Mouse (Mus musculus): ENCODE measurements around the gene Man2a2. TPM values are rescaled to one million over a fixed set of nuclear protein-coding genes. Genes with fewer than 3 reads are reported as not detected.

The Man2a2 gene
- total and polyA plus RNA-seq, 2 experiments from 2014 or later = 7.7 to 55.2 TPM

- no peak overlapping the region for H3K9ac ChIP-seq (replicated peaks; ENCODE audit: low read depth, low read length)
- H3K9me3 ChIP-seq (replicated peaks; ENCODE audit: control insufficient read depth, low read length) = no peaks in the 10 kb centered on the region
- no peaks in the 10 kb centered on the region for H3K27me3 ChIP-seq (ENCODE audit: control insufficient read depth, insufficient read depth, low read length)
- no peak for TF ChIP-seq EP300 (IDR thresholded peaks at IDR 0.05; ENCODE audit: low read depth)
- no peak for TF ChIP-seq CTCF (IDR thresholded peaks at IDR 0.05; ENCODE audit: low read depth)
- peaks cover 6% of the 10 kb centered on the region; the same call in 1 of the 2 replicates for H3K4me1 ChIP-seq (ENCODE audit: control insufficient read depth, insufficient read depth)
- H3K36me3 ChIP-seq (replicated peaks; ENCODE audit: control insufficient read depth, insufficient read depth, low read length) = no peaks in the 10 kb centered on the region
- WGBS = 62% methylated on average over 7 of the region's 7 CpGs
- DNase-seq (ENCODE audit: low spot score) (no peak), ATAC-seq (ENCODE audit: insufficient read depth, low read depth) (no peak)
- H3K4me3 ChIP-seq (ENCODE audit: low read depth, low read length) = no peak overlapping the region
- H3K4me2 ChIP-seq (ENCODE audit: low read depth, low read length) = no peak overlapping the region
- H3K27ac ChIP-seq (ENCODE audit: low read depth) = no peak overlapping the region
These were observed 45.8 kb upstream of the Man2a2 start for GRCm38 (mm10) chr7:80416969-80417368.

DNA sequence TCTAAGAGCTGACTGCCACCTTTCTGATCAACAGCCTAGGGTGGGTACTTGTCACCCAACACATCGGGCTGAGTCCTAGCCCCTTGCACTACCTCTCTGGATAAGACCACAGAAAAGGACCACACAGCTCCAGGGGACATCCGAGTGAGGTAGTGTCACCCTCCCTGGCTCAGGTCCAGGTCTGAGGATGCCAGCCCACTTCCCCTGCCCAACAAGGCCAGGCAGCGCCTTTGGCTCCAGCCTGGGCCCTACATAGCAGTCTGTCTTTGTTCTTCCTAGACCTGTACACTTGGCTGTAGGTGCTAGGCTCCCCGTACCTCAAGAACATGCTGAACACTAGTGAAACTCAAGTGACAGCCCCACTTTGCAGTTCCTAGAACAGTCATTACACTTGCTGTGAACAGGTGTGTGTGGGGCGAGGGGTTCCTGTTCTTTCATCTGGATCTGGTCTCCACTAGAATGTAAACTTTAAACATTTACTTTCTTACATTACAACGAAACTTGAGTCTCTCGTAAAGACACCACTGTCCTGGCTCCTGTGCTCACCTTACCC lies 43.2 kb upstream of the Man2a2 start:
- TF ChIP-seq EP300 (IDR thresholded peaks at IDR 0.05; ENCODE audit: low read depth) (no peak), CTCF (IDR thresholded peaks at IDR 0.05; ENCODE audit: low read depth) (no peak)
- WGBS = 70% methylated on average over 7 of the region's 7 CpGs
- H3K4me3 ChIP-seq (ENCODE audit: low read depth, low read length) = no peak overlapping the region

DNA sequence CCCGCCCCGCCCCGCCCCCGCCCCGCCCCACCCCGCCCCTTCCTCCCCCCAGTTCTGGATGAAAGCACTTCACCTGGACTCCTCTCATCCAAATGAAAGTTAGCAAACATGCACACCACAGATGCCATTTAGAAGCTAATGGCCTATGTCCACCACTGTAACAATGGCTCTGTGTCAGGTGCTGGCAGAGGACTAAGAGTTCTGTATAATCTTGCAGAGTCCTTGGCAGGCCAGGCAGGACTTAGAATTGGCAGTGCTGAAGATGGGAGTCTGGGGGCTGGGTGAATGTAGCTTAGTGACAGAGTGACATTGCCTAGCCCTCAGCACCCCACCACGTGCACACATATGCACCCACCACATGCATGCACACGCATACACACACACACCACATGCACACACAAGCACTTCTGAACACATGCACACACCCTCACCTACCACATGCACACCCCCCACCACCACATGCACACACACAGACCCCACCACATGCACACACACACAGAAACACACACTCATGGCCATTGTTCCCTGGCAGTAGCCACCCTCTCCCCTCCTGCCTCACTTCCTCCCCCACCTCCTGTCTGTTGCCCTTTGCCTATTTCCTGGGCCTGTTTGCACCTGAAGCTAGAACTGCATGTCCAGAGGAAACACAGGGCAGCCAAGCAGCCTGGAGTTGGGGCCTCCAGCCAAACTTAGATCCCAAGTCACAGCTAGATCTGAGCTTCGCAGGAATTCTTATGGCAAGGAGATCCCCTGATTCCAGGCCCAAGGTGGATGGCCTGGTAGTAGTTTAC lies 42.5 kb upstream of the Man2a2 start:
- H3K36me3 ChIP-seq (replicated peaks; ENCODE audit: control insufficient read depth, insufficient read depth, low read length) = no peaks in the 10 kb centered on the region
- H3K4me3 ChIP-seq (ENCODE audit: low read depth, low read length) = no peak overlapping the region
- H3K4me2 ChIP-seq (ENCODE audit: low read depth, low read length) = no peak overlapping the region
- WGBS = 73% methylated on average over 9 of the region's 9 CpGs
- peaks cover 6% of the 10 kb centered on the region; the same call in 1 of the 2 replicates for H3K4me1 ChIP-seq (ENCODE audit: control insufficient read depth, insufficient read depth)
- H3K27me3 ChIP-seq (ENCODE audit: control insufficient read depth, insufficient read depth, low read length) = no peaks in the 10 kb centered on the region
- H3K9me3 ChIP-seq (replicated peaks; ENCODE audit: control insufficient read depth, low read length) = no peaks in the 10 kb centered on the region
- no peak overlapping the region for H3K9ac ChIP-seq (replicated peaks; ENCODE audit: low read depth, low read length)
- H3K27ac ChIP-seq (ENCODE audit: low read depth) = no peak overlapping the region
- ATAC-seq (ENCODE audit: insufficient read depth, low read depth) (no peak), DNase-seq (ENCODE audit: low spot score) (no peak)
- TF ChIP-seq CTCF (IDR thresholded peaks at IDR 0.05; ENCODE audit: low read depth) (no peak), EP300 (IDR thresholded peaks at IDR 0.05; ENCODE audit: low read depth) (no peak)

More for the DNA sequence above, 43.2 kb upstream of the Man2a2 start:
- H3K9me3 ChIP-seq (replicated peaks; ENCODE audit: control insufficient read depth, low read length) = no peaks in the 10 kb centered on the region
- no peak overlapping the region for H3K4me2 ChIP-seq (ENCODE audit: low read depth, low read length)
- no peak overlapping the region for H3K9ac ChIP-seq (replicated peaks; ENCODE audit: low read depth, low read length)
- no peak for DNase-seq (ENCODE audit: low spot score)
- peaks cover 6% of the 10 kb centered on the region; the same call in 1 of the 2 replicates for H3K4me1 ChIP-seq (ENCODE audit: control insufficient read depth, insufficient read depth)
- ATAC-seq (ENCODE audit: insufficient read depth, low read depth) = no peak
- H3K27me3 ChIP-seq (ENCODE audit: control insufficient read depth, insufficient read depth, low read length) = no peaks in the 10 kb centered on the region
- H3K36me3 ChIP-seq (replicated peaks; ENCODE audit: control insufficient read depth, insufficient read depth, low read length) = no peaks in the 10 kb centered on the region
- H3K27ac ChIP-seq (ENCODE audit: low read depth) = no peak overlapping the region

DNA sequence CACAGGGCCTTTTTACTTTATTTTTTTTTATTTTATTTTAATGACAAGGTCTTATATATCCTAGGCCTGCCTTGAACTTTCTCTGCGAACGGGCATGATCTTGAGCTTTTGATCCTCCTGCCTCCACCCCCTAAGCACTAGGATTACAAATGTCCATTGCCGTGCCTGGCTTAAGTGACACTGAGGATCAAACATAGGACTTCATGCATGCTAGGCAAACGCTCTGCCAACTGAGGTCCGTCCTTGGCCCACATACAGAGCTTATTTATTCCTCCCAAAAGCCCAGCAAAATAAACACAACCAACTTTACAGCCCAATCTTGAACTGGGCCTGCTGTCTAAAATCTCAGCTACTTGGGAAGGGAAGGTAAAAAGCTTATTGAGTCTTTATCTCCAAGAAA lies 41.6 kb upstream of the Man2a2 start:
- 85% methylated on average over 5 of the region's 5 CpGs for WGBS
- Histone ChIP-seq H3K9ac (replicated peaks; ENCODE audit: low read depth, low read length) (no peak overlapping the region), H3K27ac (ENCODE audit: low read depth) (no peak overlapping the region), H3K9me3 (replicated peaks; ENCODE audit: control insufficient read depth, low read length) (no peaks in the 10 kb centered on the region), H3K4me1 (ENCODE audit: control insufficient read depth, insufficient read depth) (peaks cover 6% of the 10 kb centered on the region; the same call in 1 of the 2 replicates), H3K27me3 (ENCODE audit: control insufficient read depth, insufficient read depth, low read length) (no peaks in the 10 kb centered on the region), H3K4me3 (ENCODE audit: low read depth, low read length) (no peak overlapping the region), H3K4me2 (ENCODE audit: low read depth, low read length) (no peak overlapping the region), H3K36me3 (replicated peaks; ENCODE audit: control insufficient read depth, insufficient read depth, low read length) (no peaks in the 10 kb centered on the region)
- no peak for DNase-seq (ENCODE audit: low spot score)
- ATAC-seq (ENCODE audit: insufficient read depth, low read depth) = no peak
- TF ChIP-seq CTCF (IDR thresholded peaks at IDR 0.05; ENCODE audit: low read depth) = no peak
- TF ChIP-seq EP300 (IDR thresholded peaks at IDR 0.05; ENCODE audit: low read depth) = no peak

DNA sequence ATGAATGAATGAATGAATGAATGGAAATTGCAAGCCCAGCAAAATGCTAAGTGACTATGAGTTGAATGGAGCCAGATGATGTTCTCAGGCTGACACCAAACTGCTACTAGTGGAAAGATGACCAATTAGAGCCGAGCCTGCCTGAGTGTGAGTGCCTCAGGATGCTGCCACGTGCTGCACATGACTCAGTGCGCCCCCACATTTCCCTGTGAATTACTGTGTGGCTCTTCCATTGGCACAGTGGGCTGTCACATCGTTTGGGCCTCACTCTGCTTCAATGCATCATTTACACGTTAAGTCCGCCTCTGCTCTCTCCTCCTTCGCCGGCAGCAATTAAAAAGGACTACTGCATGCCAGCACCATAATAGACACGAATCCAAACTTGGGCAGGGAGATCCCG lies 41.1 kb upstream of the Man2a2 start:
- H3K27ac ChIP-seq (ENCODE audit: low read depth) = no peak overlapping the region
- no peak overlapping the region for H3K4me2 ChIP-seq (ENCODE audit: low read depth, low read length)
- no peaks in the 10 kb centered on the region for H3K27me3 ChIP-seq (ENCODE audit: control insufficient read depth, insufficient read depth, low read length)
- no peaks in the 10 kb centered on the region for H3K36me3 ChIP-seq (replicated peaks; ENCODE audit: control insufficient read depth, insufficient read depth, low read length)
- ATAC-seq (ENCODE audit: insufficient read depth, low read depth) (no peak), DNase-seq (ENCODE audit: low spot score) (no peak)
- no peak overlapping the region for H3K4me3 ChIP-seq (ENCODE audit: low read depth, low read length)
- TF ChIP-seq EP300 (IDR thresholded peaks at IDR 0.05; ENCODE audit: low read depth) = no peak
- no peak for TF ChIP-seq CTCF (IDR thresholded peaks at IDR 0.05; ENCODE audit: low read depth)
- no peak overlapping the region for H3K9ac ChIP-seq (replicated peaks; ENCODE audit: low read depth, low read length)
- H3K4me1 ChIP-seq (ENCODE audit: control insufficient read depth, insufficient read depth) = peaks cover 6% of the 10 kb centered on the region; the same call in 1 of the 2 replicates
- H3K9me3 ChIP-seq (replicated peaks; ENCODE audit: control insufficient read depth, low read length) = no peaks in the 10 kb centered on the region
- WGBS = 78% methylated on average over 10 of the region's 10 CpGs

All from heart, postnatal 0 days (tissue).